Mouse (Mus musculus): ENCODE results near the gene Prickle3.
"Not testable (repeated sequence)": the region's sequence is repeated elsewhere in the genome, so short reads cannot be mapped to it uniquely, and the experiment has no call there.

Gene Prickle3

GRCm38 (mm10) chrX:7672739-7673138 lies 15.7 kb downstream of the Prickle3 start:
- DNase-seq: peak; percentile 28 to 52

DNA sequence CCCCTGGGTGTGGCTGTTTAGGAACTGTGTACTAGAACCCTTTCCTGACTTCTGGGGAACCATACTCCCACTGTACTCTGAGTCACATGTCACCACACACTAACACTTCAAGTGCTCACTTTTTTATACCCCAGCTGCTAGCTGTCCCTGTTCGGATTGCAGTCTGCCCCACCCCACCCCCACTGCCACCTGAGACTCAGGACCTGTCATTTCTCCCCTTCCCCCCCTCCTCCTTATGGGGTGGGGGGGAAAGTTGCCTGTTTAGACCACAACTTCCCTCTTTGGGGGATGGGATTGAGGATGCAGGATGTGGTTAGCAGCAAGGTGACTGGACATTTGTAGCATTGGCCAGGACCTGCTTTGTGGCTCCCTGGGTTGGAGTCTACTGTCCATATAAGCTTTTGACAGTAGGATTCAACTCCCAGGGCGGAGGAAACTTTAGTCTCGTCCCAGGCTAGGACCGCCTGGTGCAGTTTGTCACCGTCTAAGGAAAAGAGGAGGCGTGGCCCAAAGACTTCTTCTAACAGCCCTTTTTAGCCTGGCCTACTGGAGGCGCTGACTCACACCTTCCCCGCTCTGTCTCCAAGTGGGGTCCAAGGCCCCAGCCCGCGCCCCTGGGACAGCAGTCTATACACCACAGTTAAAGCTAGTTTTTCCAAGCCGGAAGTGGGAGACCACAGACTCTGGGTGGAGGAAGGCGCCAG lies 16.7 kb downstream of the Prickle3 start:
- DNase-seq: no peak

DNA sequence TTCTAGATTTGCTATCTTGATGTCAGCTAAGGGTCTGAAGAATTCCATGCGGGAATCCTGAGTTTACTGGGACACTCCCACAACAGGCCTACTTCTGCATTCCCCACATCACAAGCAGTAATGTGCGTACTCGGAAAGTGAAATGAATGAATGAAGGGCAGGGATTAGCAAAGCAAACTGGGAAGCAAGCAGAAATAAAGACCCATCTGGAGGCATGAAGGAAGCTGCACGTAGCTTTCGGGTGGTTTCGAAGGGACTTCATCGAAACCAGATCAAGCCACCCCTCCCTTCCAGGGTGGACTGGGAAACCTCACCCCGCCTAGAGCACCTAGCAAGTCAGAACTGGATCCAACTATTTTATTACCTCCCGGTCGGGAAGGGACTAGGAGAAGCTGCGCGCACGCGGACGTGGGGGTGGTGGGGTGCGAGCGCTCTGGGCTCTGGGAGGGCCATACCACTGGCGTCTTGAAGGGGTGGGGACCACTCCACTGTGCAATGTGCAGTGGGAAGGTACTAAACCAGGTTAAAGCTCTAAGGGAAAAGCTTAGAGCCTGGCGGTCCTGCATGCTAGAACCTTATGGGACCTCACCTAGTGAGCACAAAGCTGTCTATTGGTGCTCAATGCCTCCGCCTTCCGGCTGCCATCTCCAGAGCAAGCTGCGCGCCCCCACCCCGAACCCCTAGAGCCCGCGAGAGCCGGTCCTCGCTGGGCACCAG lies 17.4 kb downstream of the Prickle3 start:
- DNase-seq: peak; percentile 30 to 31

DNA sequence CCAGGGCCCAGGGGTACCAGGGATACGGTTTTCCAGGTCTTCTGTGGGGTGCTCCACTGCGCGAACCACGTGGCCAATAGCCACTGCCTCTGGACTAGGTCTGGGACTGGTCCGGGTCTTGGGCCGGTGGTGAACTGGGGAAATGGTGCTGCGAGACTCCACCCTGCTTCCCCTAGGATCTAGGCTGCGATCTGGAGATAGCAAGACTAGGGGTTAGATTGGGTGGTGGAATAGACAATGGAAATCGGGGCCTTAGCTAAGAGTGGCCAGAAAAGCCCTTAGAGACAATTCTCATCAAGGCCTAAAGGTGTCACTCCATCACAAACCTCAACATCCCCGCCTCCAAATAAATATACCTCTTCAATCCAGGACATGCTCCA lies 17.9 kb downstream of the Prickle3 start:
- no peak for DNase-seq

DNA sequence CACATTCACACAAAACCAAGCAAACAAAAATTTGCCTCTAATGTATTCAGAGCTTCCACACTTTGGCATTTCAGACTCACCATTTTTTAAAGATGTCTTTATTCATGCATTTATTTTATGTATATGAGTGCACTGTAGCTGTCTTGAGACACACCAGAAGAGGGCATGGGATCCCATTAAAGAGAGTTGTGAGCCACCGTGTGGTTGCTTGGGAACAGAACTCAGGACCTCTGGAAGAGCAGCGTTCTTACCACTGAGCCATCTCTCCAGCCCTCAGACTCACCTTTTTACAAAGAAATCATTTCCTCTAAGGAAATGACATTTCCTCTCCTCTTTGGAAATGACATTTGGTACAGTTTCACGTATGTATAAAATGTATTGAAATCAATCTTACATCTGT lies 21.9 kb downstream of the Prickle3 start:
- no peak for DNase-seq

DNA sequence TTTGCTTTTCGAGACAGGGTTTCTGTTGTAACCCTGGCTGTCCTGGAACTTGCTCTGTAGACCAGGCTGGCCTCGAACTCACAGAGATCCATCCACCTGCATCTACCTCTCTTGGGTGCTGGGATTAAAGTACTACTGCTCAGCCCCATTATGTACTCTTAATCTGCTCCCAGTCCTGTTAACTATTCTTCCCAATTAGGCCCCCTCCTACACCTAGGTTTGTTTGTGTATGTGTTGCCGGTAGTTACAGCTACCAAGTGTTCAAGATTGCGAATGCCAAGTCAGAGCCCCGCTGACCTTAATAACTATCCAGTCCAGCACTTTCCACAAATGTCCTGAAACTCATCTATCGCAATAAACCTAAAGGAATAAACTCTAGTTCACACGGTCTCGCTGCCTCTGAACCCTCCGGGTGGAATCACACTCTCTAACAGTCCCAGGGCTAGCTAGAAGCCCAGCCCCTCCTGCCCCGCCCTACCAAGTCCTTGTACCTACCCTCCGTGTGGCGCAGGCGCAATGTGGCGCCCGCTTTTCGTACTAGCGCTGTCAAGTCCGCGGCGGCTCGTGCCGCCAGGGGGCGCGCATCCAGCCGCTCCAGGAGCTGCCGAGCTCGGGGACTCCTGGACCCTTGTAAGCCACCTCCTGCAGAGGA lies 22.5 kb downstream of the Prickle3 start:
- DNase-seq: peak; percentile 94 to 96

DNA sequence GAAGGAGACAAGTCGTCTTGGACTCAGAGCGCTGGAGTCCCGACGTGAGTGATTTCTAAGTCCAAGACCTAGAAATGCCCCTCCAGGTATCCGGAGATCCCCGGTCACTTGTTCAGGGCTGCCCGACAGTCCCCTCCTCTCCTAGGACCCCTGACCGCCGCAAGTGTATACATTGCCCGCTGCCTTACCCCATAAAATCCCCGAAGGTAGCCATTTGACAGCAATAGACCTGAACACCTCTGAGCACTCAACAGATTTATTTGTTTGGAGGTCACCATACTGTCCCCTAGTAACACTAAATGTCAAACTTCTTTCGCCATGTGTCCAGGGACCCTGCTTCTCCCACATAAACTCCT lies 23.0 kb downstream of the Prickle3 start:
- no peak for DNase-seq

DNA sequence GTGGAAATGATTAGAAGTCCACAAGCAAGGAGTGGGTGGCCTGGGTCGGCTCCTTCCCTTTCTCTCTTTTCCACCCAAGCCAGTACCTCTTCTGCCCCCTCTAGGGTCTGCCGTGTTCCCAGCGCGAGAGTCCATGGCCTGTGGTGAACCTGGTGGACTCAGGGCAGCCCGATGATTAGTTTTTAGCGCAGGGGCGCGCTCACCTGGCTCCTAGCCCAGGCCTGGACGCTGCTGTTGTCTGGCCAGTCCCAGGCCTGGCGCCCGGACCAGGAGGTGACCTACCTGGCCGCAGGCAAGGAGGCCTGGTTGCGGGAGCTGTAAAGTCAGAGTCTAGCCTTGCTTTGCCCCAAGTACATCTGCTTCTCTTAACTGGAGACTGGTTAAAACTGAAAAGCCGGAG lies 23.8 kb downstream of the Prickle3 start, which contains the start of gene Magix:
Gene Magix (minus strand): TSS at position 388 of the 400 bp plus-strand sequence.
- peak; percentile 76 to 81 for DNase-seq

- DNase-seq: no peak
These were observed 31.3 kb downstream of the Prickle3 start for GRCm38 (mm10) chrX:7688321-7688720.

DNA sequence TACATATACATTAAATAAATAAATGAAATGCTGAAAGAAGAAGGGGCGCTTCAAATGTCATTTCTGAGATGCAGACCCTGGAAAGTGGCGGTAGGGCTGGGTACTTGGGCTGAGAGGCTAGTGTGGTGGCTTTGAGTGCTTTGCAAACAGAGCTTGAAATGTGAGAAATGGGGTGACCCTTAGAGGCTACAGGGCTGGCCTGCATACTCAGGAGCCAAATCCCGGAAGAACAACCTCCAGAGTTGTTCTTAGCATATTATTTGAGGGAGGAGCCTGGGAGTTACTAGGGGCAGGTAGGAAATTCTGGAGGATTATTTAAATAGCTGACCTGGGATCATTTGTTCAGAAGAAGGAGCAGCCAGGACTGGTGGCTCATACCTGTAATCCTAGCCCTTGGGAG lies 33.4 kb downstream of the Prickle3 start:
- DNase-seq: no peak

- peak; percentile 33 to 60 for DNase-seq
These were observed 35.8 kb downstream of the Prickle3 start for GRCm38 (mm10) chrX:7692862-7693261.

DNA sequence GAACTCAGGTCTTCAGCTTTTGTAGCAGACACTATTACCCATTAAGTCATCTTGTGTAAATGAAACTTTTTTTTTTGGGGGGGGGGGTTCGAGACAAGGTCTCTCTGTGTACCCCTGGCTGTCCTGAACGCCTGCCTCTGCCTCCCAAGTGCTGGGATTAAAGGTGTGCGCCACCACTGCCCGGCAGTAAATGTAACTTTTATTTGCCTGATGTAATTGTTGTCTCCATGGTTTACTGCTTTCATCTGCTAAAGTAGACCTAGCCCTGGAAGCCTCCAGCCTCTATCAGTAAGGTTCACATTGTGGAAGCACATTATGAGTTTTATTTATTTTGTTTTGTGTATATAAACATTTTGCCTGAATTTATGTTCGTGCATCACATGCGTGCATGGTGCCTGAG lies 39.5 kb downstream of the Prickle3 start:
- no peak for DNase-seq

GRCm38 (mm10) chrX:7696954-7697381 lies 39.9 kb downstream of the Prickle3 start, which contains the start of gene Gpkow:
Gene Gpkow (plus strand): TSS chrX:7697131.
- DNase-seq: peak; percentile 85 to 93

DNA sequence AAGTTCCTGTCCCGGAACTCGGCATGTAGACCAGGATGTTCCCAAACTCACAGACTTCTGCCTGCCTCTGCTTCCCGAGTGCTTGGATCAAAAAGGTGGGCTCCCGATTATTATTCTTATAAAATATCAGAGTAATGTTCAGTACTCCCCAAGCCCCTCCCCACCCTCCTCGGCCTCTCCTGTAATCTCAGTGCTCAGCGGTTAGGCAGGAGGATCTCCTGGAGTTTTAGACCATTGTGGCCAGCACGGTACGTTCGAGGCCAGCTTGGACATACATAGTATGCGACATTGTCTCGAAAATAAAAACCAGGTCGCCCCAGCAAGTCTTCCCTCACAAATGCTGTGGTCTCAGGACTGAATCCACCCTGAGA lies 56.7 kb downstream of the Prickle3 start:
- not testable (repeated sequence) for DNase-seq

GRCm38 (mm10) chrX:7714135-7714899 lies 57.3 kb downstream of the Prickle3 start, which contains the start of gene Wdr45:
Gene Wdr45 (plus strand): TSS chrX:7714333.
- DNase-seq: peak; percentile 94 to 98

DNA sequence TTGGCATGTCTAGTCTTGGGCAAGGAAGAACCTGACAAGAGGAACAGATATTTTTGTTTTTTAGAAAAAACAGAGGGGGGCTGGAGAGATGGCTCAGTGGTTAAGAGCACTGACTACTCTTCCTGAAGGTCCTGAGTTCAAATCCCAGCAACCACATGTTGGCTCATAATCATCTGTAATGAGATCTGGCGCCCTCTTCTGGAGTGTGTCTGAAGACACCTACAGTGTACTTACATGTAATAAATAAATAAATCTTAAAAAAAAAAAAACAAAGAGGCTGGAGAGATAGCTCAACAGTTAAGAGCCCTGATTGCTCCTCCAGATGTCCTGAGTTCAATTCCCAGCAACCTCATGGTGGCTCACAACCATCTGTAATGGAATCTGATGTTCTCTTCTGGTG lies 59.0 kb downstream of the Prickle3 start:
- peak in 1 of 2 experiments; percentile 31 for DNase-seq
